Mouse (Mus musculus) heart, postnatal 14 days (tissue): ENCODE measurements around the gene Prdx5. TPM values are rescaled to one million over a fixed set of nuclear protein-coding genes. Genes with fewer than 3 reads are reported as not detected.

Experiments
- DNase-seq, 2 experiments: peaks; one replicate each; pipeline ENCODE4 v3.0.0; 2021 to 2022
- intact Hi-C: fragments of 180-260 bp; cut with DNase I; formaldehyde crosslinking; loops from one replicate; pipeline ENCODE4 v1.15.1; 2025
- long read RNA-seq, 2 experiments: library from polyadenylated mRNA; stranded (forward); transcript quantifications; one replicate each; pipeline ENCODE4 v2.0.0; 2021
- total RNA-seq, 2 experiments: library from RNA; stranded (reverse); gene quantifications; 2 replicates each; pipeline ENCODE4 v1.2.3; 2021

Gene Prdx5
- total RNA-seq, result 100 to 1,000 TPM; 595 to 603 TPM
- long read RNA-seq, experiment 1, transcript Prdx5-203 (5 exons, 755 nt), result minor isoform, 13 of 364 reads
- long read RNA-seq, experiment 1, transcript Prdx5-201 (6 exons, 1,262 nt), result major isoform, 348 of 364 reads
- long read RNA-seq, experiment 1, partial matches to known transcripts, result 0 of 364 reads
- long read RNA-seq, experiment 1, other reads (novel, unspliced or antisense), result 2 of 364 reads
- long read RNA-seq, experiment 2, transcript Prdx5-203 (5 exons, 755 nt), result minor isoform, 15 of 296 reads
- long read RNA-seq, experiment 2, transcript Prdx5-201 (6 exons, 1,262 nt), result major isoform, 275 of 296 reads
- long read RNA-seq, experiment 2, partial matches to known transcripts, result 2 of 296 reads
- long read RNA-seq, experiment 2, other reads (novel, unspliced or antisense), result 4 of 296 reads

GRCm38 (mm10) chr19:6909507-6910289 lies at the start of gene Prdx5, which contains the start of gene Trmt112:
Gene Prdx5 (minus strand): TSS chr19:6910106.
Gene Trmt112 (plus strand): TSS chr19:6909698.
- peak; percentile 89 to 90 for DNase-seq
- intact Hi-C loops, result loop anchor here (2.0 kb wide), 1 partner anchor 69 kb away; the partner anchor contains the start of gene Rps6ka4

GRCm38 (mm10) chr19:6956461-6956860 lies 46.6 kb upstream of the Prdx5 start:
- intact Hi-C loops, result no loop called here
- DNase-seq, result no peak

- intact Hi-C loops, result loop anchor here (2.0 kb wide), 1 partner anchor 13 kb away; no protein-coding TSS in a partner anchor
- DNase-seq, result peak in 1 of 2 experiments; percentile 50
These were observed 45.5 kb upstream of the Prdx5 start for GRCm38 (mm10) chr19:6955424-6955823.

GRCm38 (mm10) chr19:6954046-6954445 lies 44.1 kb upstream of the Prdx5 start:
- peak in 1 of 2 experiments; percentile 67 for DNase-seq
- intact Hi-C loops, result loop anchor here (2.0 kb wide), 1 partner anchor 15 kb away; no protein-coding TSS in a partner anchor

- intact Hi-C loops, result no loop called here
- peak; percentile 55 to 57 for DNase-seq
These were observed 42.8 kb upstream of the Prdx5 start for GRCm38 (mm10) chr19:6952712-6953037.

- peak; percentile 86 to 90 for DNase-seq
- intact Hi-C loops, result no loop called here
These were observed 42.2 kb upstream of the Prdx5 start for GRCm38 (mm10) chr19:6951994-6952711.

GRCm38 (mm10) chr19:6951381-6951968 lies 41.6 kb upstream of the Prdx5 start:
- intact Hi-C loops, result no loop called here
- peak; percentile 92 to 95 for DNase-seq

DNA sequence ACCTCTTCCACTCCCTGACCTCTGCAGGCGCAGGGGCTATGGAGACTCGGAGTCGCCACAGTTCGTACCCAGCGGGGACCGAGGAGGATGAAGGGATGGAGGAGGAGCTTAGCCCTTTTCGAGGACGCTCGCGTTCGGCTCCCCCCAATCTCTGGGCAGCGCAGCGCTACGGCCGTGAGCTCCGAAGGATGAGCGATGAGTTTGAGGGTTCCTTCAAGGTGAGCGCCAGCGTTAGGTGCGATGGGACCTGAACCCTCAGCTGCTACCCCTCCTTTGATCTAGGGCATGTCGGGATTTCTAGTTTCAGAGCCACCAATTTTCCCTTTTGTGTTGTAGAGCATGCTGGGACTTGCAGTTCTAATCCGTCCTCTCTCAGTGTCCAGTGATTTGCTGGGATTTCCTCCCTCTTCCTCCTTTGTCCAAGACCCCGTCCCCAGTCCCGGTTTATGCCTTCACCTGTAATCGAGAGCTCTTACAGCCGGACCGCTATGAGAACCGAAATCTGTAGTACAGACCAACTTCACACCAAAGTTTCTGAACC lies 40.8 kb upstream of the Prdx5 start:
- intact Hi-C loops, result no loop called here
- DNase-seq, result peak; percentile 47 to 53

DNA sequence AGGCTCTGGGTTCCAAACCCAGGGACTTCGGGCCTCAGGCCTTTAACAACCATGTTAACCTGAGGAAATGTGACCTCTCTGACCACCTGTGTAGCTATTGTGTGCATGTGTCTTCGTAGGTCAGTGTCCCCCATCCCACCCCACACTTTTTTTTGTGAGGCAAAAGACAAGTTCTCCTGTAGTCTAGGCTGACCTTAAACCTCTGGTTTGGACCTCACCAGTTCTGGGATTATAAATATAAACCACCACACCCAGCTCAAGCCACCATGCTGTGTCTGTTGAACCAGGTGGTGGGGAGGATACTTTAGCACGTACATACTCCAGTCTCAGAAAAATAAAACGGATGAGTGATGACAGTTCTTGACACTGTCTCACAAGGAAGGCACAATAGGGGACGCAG lies 40.0 kb upstream of the Prdx5 start:
- intact Hi-C loops, result loop anchor here (5.0 kb wide), 1 partner anchor 703 kb away; no protein-coding TSS in a partner anchor
- DNase-seq, result no peak

DNA sequence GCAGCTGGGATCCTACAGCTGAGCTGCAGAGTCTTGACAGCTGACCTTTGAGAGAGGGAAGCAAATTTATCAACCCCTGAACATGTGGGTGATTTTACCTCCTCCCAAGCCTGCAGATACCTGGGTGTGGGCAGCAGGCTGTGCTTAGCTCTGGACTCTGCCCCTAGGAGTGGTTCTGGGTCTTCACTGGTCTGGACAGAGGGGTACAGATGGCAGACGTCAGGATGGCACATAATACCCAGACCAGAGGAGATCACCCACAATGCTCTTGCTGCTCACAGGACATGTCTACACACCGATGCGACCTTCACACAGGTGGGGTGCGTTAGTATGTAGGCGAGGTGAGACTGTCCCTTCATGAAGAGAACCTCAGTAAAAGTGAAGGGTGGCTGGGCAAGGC lies 39.6 kb upstream of the Prdx5 start:
- no peak for DNase-seq
- intact Hi-C loops, result loop anchor here (5.0 kb wide), 1 partner anchor 702 kb away; no protein-coding TSS in a partner anchor

DNA sequence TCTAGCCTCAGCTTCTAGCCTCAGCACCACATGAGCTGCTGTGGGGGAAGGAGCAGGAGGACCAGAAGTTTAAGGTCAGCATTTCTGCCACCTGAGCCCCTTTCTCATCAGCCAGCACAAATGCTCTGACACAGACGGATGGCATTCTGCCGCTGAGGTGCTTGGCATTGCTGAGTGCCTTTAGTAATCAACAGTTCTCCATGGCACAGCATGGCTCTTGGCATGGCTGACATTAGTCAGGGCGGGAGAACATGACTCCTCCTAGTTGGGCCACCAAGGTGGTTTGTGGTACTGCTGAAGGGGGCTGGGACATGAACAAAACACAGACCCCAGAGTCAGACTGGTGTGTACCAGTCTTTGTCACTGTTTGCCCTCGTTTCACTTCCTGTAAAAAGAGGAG lies 38.3 kb upstream of the Prdx5 start:
- intact Hi-C loops, result loop anchor here (5.0 kb wide), 1 partner anchor 701 kb away; no protein-coding TSS in a partner anchor
- DNase-seq, result no peak

DNA sequence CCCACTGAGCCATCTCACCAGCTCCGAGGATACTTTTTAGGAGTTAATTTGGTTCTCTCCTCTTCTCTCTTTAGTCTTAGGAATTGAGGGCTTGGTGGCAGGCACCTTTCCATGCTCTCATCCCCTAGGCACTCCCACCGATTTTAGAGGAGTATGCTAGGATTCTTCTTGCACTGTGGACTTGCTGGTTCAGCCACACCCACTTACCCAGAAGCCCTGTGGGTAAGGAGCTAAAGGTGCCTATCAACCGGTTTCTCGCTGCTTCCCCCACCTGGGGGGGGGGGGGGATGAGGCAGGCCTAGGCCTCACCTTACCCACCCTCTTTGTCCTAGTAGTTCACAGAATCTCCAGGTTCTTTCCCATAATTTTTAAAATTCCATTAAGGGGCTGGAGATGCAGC lies 37.8 kb upstream of the Prdx5 start:
- DNase-seq, result no peak
- intact Hi-C loops, result loop anchor here (5.0 kb wide), 1 partner anchor 700 kb away; no protein-coding TSS in a partner anchor

- intact Hi-C loops, result no loop called here
- DNase-seq, result no peak
These were observed 33.8 kb upstream of the Prdx5 start for GRCm38 (mm10) chr19:6943709-6944108.

- DNase-seq, result no peak
These were observed 32.9 kb upstream of the Prdx5 start for GRCm38 (mm10) chr19:6942764-6943163.

GRCm38 (mm10) chr19:6942249-6942691 lies 32.4 kb upstream of the Prdx5 start, which contains the start of gene Gpr137:
Gene Gpr137 (minus strand): TSS chr19:6942480.
- intact Hi-C loops, result no loop called here
- peak; percentile 94 to 95 for DNase-seq

More at GRCm38 (mm10) chr19:6942764-6943163, 32.9 kb upstream of the Prdx5 start:
- intact Hi-C loops, result no loop called here

DNA sequence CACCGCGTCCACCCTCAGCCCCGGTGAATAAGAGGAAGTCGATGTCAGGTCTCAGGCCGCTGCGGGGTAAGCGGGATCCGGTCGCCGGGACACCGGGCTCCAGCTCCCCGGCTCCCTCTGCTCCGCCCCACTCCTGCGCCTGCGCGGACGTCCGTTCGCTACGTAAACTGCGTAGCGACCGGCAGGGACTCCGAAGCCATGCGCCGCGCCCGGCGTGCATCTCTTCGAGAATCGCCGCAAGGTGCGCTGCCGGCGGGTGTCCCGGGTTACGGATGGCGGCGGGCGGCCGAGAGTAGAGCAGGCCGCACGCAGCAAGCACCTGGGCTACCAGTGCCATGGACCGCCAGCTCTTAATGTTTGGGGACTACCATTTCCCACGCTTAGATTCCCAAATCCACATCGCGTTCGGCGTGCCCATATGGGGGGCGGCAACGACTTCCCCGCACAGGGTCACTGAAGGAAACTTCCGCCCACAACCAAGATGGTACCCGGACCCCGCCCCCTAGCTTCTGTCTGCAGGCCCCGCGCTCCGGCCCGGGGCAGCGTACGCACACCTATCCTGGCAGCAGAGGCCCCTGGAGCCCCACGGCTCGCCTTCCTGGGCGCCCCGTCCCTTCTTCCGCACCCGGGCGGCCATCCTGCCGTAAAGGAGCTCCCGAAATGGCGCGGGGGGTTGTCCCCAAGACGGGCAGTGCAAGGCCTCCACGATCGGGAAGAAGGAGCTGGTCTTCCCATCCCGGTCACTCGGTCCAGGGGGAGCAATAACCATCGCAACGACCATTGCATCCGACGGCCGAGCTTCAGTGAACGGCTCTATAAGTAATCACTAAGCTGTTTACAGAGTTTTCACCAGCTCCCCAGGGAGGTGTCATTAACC lies 31.7 kb upstream of the Prdx5 start, which contains the start of gene Bad:
Bad (plus strand) TSS at position 490 of the 877 bp plus-strand sequence.
- peak; percentile 97 to 99 for DNase-seq
- intact Hi-C loops, result loop anchor here (2.0 kb wide), 1 partner anchor 17 kb away; the partner anchor contains the start of gene Catsperz

DNA sequence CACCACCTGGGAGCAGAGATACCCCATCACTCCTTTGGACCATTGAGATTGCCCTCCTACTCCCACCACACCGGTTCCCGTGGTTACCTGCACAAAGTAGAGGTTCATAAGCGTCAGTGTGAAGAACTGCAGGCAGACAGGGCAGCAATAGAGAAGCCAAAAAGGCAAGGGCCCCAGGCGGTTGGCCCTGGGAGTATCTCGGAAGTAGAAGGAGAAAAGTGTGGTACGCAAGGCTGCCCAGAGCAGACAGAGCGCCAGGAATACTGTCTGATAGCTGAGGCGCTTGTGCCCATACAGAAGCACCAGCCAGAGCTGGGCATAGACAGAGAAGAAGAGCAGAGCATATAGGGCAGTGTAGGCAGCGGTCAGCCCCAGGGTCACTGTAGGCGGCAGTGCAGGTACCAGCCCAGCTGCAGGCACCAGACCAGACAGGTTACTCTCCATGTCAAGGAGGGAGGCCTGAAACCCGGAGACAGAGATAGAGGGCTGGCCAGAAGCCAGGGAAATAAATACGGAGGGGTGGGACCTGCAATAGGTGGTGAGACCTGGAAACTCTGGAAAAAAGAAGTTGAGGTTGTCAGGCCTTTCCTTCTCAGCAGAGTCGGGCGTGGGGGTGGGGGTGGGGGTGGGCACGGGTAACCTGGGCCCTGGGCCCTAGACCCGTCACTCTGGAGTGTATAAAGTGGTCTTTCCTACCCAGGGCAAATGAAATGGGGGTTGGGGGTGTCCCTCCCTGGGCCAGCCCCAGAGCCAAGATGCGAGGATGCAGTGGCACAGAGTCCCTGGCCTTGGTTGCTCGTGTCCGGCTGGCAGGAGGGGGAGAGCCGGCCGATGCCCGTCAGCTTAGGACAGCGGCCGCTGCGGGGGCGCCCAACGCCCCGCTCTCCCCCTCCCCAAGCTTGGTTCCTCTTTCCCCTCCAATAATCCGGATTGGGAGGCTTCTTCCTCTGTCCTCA lies 30.8 kb upstream of the Prdx5 start:
- intact Hi-C loops, result loop anchor here (2.0 kb wide), 1 partner anchor 16 kb away; the partner anchor contains the start of gene Catsperz
- no peak for DNase-seq
